Mouse (Mus musculus) liver, embryonic 14.5 days (tissue): ENCODE results near the gene Adap1. TPM values are rescaled to one million over a fixed set of nuclear protein-coding genes. Genes with fewer than 3 reads are reported as not detected.

Source experiments
- ATAC-seq: fragments of 200-750 bp; cut with Nextera tagmentation; 2 replicates; pipeline ENCODE4 v1.8.0; 2017; ENCODE audit warnings: moderate number of reproducible peaks, mild to moderate bottlenecking, moderate library complexity; ENCODE audit not compliant: insufficient read depth
- DNase-seq, 3 experiments: peaks; one replicate each; pipeline ENCODE4 v3.0.0-alpha.2; 2012 to 2013; ENCODE audit warnings: low read depth in 3 of 3, low spot score in 3 of 3
- H3K27ac ChIP-seq: fragments of 300-500 bp; sonication (generic); 2 replicates; pipeline ENCODE4 v1.5.1; 2014; ENCODE audit warnings: moderate library complexity, mild to moderate bottlenecking, control low read depth, inconsistent platforms
- H3K27me3 ChIP-seq: fragments of 300-500 bp; sonication (generic); 2 replicates; pipeline ENCODE4 v1.6.1; 2014; ENCODE audit warnings: mild to moderate bottlenecking, low read length, moderate library complexity; ENCODE audit not compliant: control insufficient read depth, insufficient read depth
- H3K36me3 ChIP-seq: fragments of 300-500 bp; sonication (generic); replicated peaks from 2 replicates; pipeline ENCODE4 v1.6.1; 2014; ENCODE audit warnings: low read depth; ENCODE audit not compliant: control insufficient read depth, insufficient read depth
- H3K4me1 ChIP-seq, 2 experiments: fragments of 200-500 bp in 1 of 2; fragments of 300-500 bp in 1 of 2; sonication (generic) in 1 of 2; replicated peaks; 2 replicates each; pipeline ENCODE4 v1.6.1; 2012 to 2014; ENCODE audit warnings: antibody characterized with exemption in 1 of 2, inconsistent platforms in 1 of 2, low read length in 1 of 2; ENCODE audit not compliant: control insufficient read depth in 2 of 2, insufficient read depth in 2 of 2
- H3K4me2 ChIP-seq: fragments of 300-500 bp; sonication (generic); 2 replicates; pipeline ENCODE4 v1.6.1; 2014; ENCODE audit warnings: low read depth, mild to moderate bottlenecking, control low read depth, moderate library complexity
- H3K4me3 ChIP-seq, 2 experiments: fragments of 200-500 bp in 1 of 2; fragments of 300-500 bp in 1 of 2; sonication (generic) in 1 of 2; 2 replicates each; pipeline ENCODE4 v1.5.1; 2012 to 2014; ENCODE audit warnings: low read depth in 2 of 2, low read length in 2 of 2, mild to moderate bottlenecking in 2 of 2, control low read depth in 1 of 2, inconsistent platforms in 1 of 2, moderate library complexity in 1 of 2; ENCODE audit not compliant: insufficient read depth in 1 of 2
- H3K9ac ChIP-seq: fragments of 300-500 bp; sonication (generic); replicated peaks from 2 replicates; pipeline ENCODE4 v1.6.1; 2014; ENCODE audit warnings: mild to moderate bottlenecking, control low read depth, moderate library complexity
- H3K9me3 ChIP-seq: fragments of 300-500 bp; sonication (generic); 2 replicates; pipeline ENCODE4 v1.6.1; 2016; ENCODE audit warnings: low read length, mixed read lengths; ENCODE audit not compliant: control insufficient read depth
- CTCF ChIP-seq: IDR thresholded peaks from 2 replicates; pipeline ENCODE4 v1.5.1; 2016; ENCODE audit warnings: antibody characterized with exemption, low read depth, control low read depth
- EP300 ChIP-seq: IDR thresholded peaks from 2 replicates; pipeline ENCODE4 v1.6.1; 2016; ENCODE audit warnings: antibody characterized with exemption, low read depth
- WGBS: fragments of 180-500 bp; shearing (Covaris S2); extraction: QIAGEN DNeasy Blood & Tissue Kit; methylation state at CpG from one replicate; pipeline ENCODE4 v1.1.7; 2014; ENCODE audit not compliant: insufficient replicate concordance; 5-methylcytosine and 5-hydroxymethylcytosine counted together
- polyA plus RNA-seq, 2 experiments: library from polyadenylated mRNA; depleted of rRNA in 1 of 2; stranded (reverse) in 1 of 2; unstranded in 1 of 2; fragments of >200 nt; fragmentation: Nextera tagmentation in 1 of 2; extraction: Ambion mirVana in 1 of 2; gene quantifications; 2 replicates each; pipeline versions ENCODE4 v1.2.1 to v1.2.3; 2012 to 2014

The Adap1 gene
- polyA plus RNA-seq (2012; rRNA removed) (3.0 and 3.1 TPM in 2 replicates), polyA plus RNA-seq (2014; fragmentation: Nextera tagmentation; extraction: Ambion mirVana) (2.2 and 2.7 TPM in 2 replicates)

- DNase-seq = peak in 1 of 3 experiments; percentile 48
- H3K4me3 ChIP-seq = peak within 1 kb of the TSS; percentile 41 to 71
- TF ChIP-seq CTCF (peak; percentile 16; the same call in 1 of the 2 replicates), EP300 (no peak)
Measured at GRCm38 (mm10) chr5:139325395-139325966, at the start of gene Adap1. Adap1 (minus strand) TSS chr5:139325622.

GRCm38 (mm10) chr5:139374841-139375240 lies 49.4 kb upstream of the Adap1 start:
- H3K4me1 ChIP-seq = peaks cover 63 to 84% of the 10 kb centered on the region in 2 experiments
- H3K9ac ChIP-seq = no peak overlapping the region
- no peak overlapping the region for H3K4me3 ChIP-seq
- no peak overlapping the region for H3K27ac ChIP-seq
- WGBS = 72% methylated on average over 2 of the region's 2 CpGs
- TF ChIP-seq EP300 = no peak
- no peak for TF ChIP-seq CTCF
- no peaks in the 10 kb centered on the region for H3K27me3 ChIP-seq
- no peaks in the 10 kb centered on the region for H3K9me3 ChIP-seq
- DNase-seq (no peak), ATAC-seq (no peak)
- no peak overlapping the region for H3K4me2 ChIP-seq
- H3K36me3 ChIP-seq = no peaks in the 10 kb centered on the region

More at GRCm38 (mm10) chr5:139325395-139325966, at the start of gene Adap1:
- H3K9me3 ChIP-seq = no peaks in the 10 kb centered on the region
- under 1% methylated on average over 61 of the region's 61 CpGs for WGBS
- peak within 1 kb of the TSS; percentile 85 for H3K4me2 ChIP-seq
- peak within 1 kb of the TSS; percentile 58 for H3K9ac ChIP-seq
- peaks cover 11% of the 10 kb centered on the region for H3K27me3 ChIP-seq
- H3K27ac ChIP-seq = no peak within 1 kb of the TSS
- ATAC-seq = peak; percentile 77
- H3K36me3 ChIP-seq = no peaks in the 10 kb centered on the region
- peaks cover 6 to 7% of the 10 kb centered on the region in 2 experiments; a peak in 3 of 4 replicates for H3K4me1 ChIP-seq

DNA sequence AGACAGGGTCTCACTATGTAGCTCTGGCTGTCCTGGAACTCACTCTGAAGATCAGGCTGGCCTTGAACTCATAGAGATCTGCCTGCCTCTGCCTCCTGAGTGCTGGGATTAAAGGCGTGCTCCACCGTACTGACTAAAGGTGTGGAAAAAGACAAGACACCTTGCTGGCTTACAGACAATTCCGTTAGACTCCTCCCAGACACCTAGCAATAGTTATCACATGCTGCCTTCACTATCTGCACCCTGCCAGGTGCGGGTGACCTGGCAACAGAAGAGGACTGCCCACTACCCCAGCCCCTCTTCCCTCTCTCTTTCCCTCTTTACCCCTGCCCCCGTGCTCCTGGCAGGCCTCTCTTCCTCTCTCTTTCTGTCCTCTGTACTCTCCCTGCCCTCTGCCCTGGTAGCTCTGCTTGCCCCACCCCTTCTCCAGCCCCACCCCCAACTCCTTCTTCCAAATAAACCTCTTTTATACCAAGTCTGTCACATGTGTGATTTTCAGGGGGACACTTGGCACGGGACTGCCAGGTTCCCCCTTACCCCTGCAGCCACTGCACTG lies 48.5 kb upstream of the Adap1 start:
- no peaks in the 10 kb centered on the region for H3K9me3 ChIP-seq
- ATAC-seq = no peak
- no peak overlapping the region for H3K4me2 ChIP-seq
- WGBS = 49% methylated on average over 6 of the region's 6 CpGs
- no peaks in the 10 kb centered on the region for H3K36me3 ChIP-seq
- no peak overlapping the region for H3K27ac ChIP-seq
- no peak for DNase-seq
- peaks cover 54 to 79% of the 10 kb centered on the region in 2 experiments for H3K4me1 ChIP-seq
- H3K4me3 ChIP-seq = no peak overlapping the region
- H3K9ac ChIP-seq = no peak overlapping the region
- no peak for TF ChIP-seq CTCF
- TF ChIP-seq EP300 = no peak
- H3K27me3 ChIP-seq = no peaks in the 10 kb centered on the region

DNA sequence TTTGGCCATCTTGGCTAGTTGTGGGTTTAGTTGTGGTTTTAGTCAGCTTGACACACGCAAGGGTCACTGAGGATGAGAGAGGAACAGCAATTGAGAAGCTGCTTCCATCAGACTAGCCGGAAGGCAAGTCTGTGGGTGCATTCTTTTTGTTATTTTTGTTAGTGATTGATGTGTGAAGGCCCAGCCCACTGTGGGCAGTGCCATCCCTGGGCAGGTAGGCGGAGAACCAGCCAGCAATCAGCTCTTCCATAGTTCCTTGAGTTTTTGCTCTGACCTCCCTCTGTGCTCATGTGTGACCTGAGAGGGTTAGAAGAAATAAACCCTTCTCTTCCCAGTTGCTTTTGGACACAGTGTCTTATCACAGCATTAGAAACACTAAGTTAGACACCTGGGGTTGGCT lies 47.7 kb upstream of the Adap1 start:
- no peak for ATAC-seq
- no peak for TF ChIP-seq EP300
- 0 out of 2 replicates have a peak, but pooled peaks have one; percentile 4 for TF ChIP-seq CTCF
- H3K4me1 ChIP-seq = peaks cover 47 to 71% of the 10 kb centered on the region in 2 experiments

More for the DNA sequence above, 47.7 kb upstream of the Adap1 start:
- Histone ChIP-seq H3K27ac (peak overlapping the region; percentile 32; the same call in 1 of the 2 replicates), H3K4me2 (no peak overlapping the region), H3K9ac (no peak overlapping the region), H3K9me3 (no peaks in the 10 kb centered on the region), H3K36me3 (no peaks in the 10 kb centered on the region), H3K27me3 (no peaks in the 10 kb centered on the region), H3K4me3 (no peak overlapping the region)
- DNase-seq = no peak
- 43% methylated on average over 3 of the region's 3 CpGs for WGBS
